Mouse (Mus musculus) C2C12 (cell line): Measurements from ENCODE around the gene Olfr294.

Source experiments
- CEBPB ChIP-seq: IDR thresholded peaks from one replicate; pipeline ENCODE4 v1.6.1; 2011; ENCODE audit warnings: low read depth, mild to moderate bottlenecking, control low read depth, moderate library complexity
- CTCF ChIP-seq: IDR thresholded peaks from one replicate; pipeline ENCODE4 v1.5.1; 2011; ENCODE audit not compliant: control insufficient read depth, insufficient read depth, insufficient read length
- MAX ChIP-seq: IDR thresholded peaks from one replicate; pipeline ENCODE4 v1.6.1; 2011; ENCODE audit warnings: mild to moderate bottlenecking, control low read depth
- MYOD1 ChIP-seq: IDR thresholded peaks from one replicate; pipeline ENCODE4 v1.6.1; 2011; ENCODE audit warnings: low read depth; ENCODE audit not compliant: control insufficient read depth, insufficient read length
- USF1 ChIP-seq: IDR thresholded peaks from one replicate; pipeline ENCODE4 v1.6.1; 2011; ENCODE audit warnings: low read depth, mild to moderate bottlenecking, control low read depth, moderate library complexity

- no peak for TF ChIP-seq USF1
- TF ChIP-seq CTCF, result no peak
- no peak for TF ChIP-seq MYOD1
- no peak for TF ChIP-seq MAX
- no peak for TF ChIP-seq CEBPB
These were observed 32.9 kb downstream of the Olfr294 start, which contains the start of gene Olfr295 for GRCm38 (mm10) chr7:86583562-86583961.
